Mouse (Mus musculus) thymus, postnatal 0 days (tissue): ENCODE results near the gene Myof. TPM values are rescaled to one million over a fixed set of nuclear protein-coding genes. Genes with fewer than 3 reads are reported as not detected.

Source experiments
- DNase-seq: peaks from one replicate; pipeline ENCODE4 v3.0.0-alpha.2; 2015; ENCODE audit warnings: low spot score
- polyA plus RNA-seq: library from polyadenylated mRNA; unstranded; fragments of >200 nt; fragmentation: Nextera tagmentation; extraction: Ambion mirVana; gene quantifications from 2 replicates; pipeline ENCODE4 v1.2.1, GENCODE M21; 2015

Gene Myof
- polyA plus RNA-seq, 1 experiment from 2014 or later, result 5.1 TPM

DNA sequence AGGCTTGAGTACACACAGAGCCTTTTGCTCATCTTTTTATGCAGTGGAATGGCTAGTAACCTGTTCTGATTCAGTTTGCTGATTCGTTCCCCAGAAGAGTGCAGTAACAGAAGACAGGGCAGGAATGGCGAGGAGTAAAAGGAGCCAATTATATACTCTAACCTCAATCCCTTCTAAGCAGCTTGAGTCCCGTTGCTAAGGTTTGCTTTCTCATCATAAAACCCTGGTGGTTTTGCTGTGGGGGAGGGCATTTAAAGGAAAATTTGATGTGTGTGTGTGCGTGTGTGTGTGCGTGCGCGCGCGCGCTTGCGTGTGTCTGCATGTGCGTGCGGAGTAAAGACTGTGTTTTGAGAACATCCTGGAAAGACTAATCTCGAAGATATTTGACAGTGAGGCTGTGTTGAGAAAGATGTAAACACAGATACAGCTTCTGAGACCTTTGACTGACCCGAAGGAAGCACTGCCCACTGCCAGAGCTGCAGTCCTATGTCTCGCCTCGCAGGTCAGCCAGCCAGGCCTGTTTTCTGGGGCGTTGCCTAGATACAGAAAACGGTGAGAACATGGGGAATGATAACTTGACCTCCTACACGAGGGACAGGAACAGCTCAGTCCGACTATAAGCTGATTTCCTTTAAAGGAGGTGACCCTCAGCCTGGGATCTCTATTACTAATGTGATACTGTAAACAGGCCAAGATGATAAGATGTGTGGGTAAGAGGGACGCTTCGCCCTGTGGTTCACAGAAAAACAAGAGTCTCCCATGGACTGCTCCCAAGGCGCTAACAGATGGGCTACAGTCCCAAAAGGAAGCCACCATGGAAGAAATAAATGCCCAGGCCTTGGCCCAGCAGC is 39.5 kb downstream of the Myof start:
- no peak for DNase-seq

DNA sequence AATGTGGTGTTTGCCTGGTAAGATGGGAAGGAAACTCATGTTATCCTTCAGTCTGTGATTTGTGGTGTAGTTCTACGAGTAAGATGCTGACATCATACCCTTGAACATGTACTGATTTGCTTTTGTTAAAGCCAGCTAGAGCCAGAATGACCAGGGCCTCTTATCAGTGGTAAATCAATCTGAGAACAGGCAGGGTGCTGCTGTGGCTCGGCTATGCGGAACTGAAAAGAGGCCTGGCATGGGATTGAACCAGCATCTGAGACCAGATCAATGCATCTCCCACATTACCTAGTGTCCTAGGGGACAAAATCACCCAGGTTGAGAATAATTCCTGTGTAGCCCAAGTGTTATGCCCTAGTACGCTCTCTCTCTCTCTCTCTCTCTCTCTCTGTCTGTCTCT is 40.6 kb downstream of the Myof start:
- DNase-seq, result no peak

DNA sequence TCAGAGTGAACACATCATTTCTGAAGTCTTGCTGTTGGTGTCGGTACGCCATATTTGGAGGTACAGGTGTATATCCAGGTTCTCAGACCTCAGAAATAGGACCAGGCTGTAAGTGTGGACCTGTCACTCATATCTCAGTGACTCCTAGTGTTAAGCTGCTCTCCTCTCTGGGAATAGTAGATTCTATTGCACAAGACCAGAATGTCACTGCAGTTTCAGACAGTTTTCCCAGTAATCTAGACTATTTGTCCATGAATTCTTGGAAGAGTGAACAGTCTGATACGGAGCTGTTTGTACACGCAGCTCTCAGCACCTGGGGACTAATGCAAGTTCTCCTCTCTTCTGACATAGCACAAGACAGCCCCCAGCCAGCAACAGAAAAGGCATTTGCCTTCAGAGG is 42.4 kb downstream of the Myof start:
- DNase-seq, result no peak

DNA sequence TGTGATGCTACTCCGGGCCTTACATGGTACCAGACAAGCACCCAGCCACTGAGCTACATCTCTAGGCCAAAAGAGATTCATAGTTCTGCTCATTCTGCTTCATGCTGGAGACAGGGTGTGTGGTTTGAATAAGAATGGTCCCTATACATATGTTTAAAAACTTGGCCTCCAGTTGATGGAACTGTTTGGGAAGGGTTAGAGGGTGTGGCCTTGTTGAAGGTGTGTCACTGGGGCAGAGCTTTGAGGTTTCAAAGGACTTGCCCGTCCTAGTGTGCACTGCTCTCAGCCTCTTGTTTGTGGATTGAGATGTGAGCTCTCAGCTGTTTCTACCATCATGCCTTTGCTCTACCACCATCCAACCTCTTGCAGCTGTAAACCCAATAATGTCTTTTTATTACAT is 43.4 kb downstream of the Myof start:
- no peak for DNase-seq

DNA sequence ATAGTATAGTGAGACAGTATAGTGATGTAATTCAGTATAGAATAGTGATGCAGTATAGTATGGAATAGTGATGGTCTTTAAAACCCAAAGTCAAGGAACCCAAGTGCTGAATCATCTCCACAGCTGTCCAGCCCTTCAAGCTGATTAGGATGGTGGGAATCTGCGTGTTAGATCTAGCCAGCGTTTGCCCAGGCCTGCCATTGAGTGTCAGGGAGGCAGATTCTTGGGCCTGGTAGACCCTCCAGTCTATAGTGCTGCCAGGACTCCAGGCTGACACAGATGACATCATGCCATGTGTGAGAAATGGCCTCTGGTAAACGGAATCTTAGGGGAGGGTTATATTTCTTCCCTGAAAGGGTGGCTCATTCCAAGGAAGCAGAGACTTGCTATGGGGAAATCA is 49.1 kb downstream of the Myof start:
- DNase-seq, result no peak

DNA sequence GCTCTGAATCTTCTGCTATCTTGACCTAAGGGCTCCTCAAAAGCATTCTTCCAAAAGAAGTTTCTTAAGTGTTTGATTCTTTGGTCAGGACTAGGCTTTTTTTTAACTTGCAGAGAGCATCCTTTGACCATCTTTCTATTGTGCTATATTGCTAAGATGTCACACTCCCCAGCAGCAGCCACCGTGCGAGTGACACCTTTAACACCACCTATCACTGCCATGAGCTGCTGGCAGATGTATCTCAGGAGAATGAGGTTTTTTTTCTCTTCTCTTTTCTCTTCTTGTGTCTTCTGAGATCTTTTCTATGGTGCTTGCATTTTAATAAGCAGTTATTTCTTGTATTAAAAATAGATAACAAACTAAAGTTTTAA is 51.2 kb downstream of the Myof start:
- DNase-seq, result no peak

DNA sequence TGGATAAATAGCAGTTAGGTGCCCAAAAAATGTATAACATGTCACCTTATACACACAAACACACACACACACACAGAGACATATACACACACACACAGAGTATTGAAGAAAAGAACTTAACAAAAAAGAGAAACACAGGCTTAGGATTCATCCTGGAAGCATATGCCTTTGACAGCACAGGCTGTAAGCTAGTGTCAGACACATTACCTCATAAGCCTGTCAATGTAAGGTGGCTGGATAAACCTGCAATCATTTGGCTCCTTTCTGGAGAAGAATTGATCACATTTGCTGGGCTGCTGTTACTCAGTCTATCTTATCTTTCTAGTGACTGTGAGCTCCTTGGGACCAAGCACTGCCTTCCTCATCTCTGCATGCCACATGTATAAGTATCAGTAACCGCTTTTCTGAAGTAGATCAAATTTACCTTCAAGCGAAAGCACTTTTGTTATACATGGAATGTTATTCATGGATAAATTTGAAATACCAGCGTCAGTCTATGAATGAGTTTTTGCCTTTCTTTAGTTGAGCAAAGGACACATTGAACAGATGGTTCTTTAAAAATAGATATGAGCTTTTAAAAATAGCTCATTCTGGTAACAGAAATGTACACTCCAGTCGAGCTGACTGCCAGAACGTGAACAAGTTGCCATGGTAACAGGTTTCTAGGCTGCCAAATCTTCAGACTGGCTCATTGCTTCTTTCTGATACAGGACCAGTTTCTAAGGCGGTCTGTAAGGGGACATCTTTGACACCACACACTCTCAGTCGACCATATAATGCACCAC is 51.8 kb downstream of the Myof start:
- no peak for DNase-seq

DNA sequence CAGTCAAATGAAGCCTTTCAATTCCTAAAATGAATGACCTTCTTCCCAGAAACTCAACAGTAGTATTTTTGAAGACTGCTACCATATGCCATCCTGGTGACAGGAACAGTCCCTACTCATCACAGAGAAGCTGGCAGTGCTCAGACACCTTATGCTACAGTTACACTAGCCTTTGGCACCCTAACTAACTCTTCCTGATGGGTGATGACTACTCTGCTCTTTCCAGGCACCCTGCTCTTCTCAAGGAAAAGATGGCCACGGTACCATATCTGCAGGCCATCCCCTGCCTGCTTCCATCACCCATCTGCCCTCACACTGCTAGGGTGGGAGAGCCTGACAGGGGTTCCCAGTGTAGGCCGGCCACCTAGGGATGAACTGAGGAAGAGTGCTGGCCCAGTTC is 53.4 kb downstream of the Myof start:
- DNase-seq, result no peak

DNA sequence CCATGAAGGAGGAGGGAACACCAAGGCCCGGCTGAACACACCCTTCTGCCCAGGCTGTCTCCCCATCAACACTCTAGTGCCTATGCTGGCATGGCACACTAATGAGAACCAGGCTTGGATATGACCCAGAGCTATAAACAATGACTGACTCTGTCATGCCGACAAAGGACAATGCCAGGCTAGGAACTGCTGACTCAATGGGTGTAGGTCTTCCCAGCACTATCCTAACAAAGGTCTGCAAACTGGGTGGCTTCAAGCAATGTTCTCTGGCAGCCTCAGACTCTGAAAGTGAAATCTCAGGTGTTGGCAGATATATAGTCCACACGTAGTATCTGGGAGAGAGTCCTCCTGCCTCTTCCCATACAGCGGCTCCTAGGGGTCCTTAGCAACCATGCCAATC is 55.2 kb downstream of the Myof start:
- DNase-seq, result no peak

DNA sequence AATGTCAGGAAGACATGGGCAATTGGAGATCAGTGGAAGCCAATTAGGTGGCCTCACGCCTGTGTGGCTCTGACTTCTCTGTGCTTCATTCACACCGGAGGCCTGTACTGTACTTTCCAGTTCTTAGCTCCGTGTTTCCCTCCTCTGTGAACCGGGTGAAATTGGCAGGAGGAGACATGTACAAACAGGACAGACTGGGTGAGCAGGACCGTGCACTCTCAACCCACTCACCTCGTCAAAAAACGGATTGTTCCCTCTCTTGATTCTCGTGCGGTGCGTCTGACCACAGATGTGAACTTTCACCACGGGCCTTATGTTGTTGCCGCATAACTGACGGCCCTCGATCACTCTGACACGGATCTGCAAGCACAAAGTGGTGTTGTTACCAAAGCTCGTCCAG is 57.6 kb downstream of the Myof start:
- DNase-seq, result no peak

DNA sequence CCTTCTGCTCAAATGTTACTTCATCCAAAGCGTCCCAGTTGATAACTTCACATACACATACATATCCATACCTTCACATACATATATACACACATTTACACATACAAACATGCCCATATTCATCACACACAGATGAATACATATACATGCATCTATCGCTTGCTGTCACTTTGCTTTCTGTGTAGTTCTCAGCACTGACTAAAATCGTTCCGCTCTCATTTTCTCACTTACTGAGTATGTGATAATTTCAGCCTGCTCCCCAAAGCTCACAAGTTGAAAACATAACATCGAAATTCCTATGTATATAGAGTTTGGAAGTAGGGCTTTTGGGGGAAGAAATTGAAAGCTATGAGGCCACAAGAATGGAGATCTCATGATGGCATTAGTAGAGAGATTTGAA is 67.4 kb downstream of the Myof start:
- no peak for DNase-seq

DNA sequence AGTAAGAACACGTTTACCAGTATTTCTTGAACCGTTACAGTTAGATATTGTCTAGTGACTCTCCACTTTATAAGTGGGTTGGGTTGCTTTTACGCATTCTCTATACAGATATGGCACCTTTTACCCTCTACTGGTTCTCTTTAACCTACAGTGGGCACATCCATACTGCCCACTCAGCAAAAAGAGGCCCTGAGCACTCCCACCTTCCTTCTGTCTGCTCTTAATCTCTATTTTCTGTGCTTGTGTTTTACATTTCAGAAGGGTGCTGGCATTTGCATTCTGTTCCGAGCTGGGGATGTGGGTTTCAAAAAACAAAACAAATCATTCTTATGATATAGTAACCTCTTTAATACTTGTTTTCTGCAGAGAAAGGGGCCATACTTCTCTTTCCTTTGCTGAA is 72.8 kb downstream of the Myof start:
- DNase-seq, result no peak

DNA sequence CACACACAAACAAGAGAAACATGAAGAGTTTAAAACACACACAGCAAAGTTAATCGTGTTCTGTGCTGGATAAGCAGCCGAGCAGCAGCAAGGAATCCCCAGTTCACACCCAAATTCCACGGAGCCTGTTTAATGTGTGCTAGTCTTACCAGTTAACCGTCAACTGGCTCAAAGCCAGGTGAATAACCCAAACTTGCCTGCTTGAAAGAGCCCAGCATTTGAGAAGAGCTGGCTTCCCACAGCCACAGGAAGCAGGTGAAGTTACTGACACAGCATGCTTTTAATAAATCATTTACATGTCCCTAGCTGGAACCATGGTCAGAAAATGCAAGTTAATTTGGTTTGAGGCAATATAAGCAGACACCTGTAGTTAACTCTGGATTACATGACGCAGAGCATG is 73.4 kb downstream of the Myof start:
- peak; percentile 55 for DNase-seq

DNA sequence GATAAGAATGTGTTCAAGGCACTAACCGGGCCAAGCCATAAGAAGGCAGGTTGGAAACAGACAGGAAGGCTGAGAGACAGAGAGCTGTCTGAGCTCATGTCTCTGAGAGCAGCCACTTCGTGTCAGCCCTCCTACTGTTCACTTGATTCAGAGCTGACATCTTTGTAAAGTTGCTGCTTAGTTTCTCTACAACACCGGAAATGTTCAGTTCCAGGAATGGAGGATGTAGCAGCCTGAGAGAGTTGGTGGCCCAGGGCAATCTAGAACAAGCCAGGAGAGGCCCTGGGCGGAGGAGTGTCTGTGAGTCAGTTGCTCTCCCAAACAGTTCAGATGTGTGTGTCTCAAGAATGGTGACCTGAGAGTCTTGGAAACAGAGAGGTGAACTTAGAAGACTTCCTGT is 77.5 kb downstream of the Myof start:
- DNase-seq, result no peak

DNA sequence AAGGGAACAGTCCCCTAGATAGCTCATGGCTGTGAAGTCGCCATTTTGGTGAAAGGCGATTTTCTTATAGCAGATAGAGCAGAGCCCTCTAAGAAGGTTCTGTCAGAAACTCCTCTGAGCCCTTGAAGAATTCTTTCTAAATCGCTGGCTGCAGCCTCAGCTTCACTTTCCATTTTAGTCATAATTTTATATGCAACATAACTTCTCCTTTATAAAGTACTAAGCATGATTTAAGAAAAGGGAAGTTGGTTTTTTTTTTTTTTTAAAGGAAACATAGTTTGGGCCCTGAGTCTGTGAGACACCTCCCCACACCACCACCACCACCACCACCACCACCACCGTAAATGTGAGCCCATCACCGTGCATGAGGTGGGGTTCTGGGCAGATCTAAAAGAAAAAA is 80.0 kb downstream of the Myof start:
- no peak for DNase-seq

DNA sequence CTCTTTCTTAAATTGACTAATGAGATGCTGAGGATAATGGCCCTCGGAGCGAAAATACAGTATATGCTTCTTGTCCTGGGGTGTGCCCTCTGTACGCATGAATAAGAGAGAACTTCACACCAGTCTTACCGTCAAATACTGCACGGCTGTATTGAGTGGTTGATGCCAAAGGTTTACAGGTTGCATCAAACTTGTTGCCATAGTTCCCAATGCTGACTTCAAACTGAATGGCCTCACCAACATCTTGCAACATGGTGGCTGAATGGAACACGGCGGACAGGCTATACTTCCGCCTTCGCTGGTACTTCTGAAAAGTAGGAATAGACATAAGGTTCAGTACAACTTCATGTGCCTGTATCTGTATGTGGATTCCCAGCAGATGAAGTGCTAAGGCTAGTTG is 82.6 kb downstream of the Myof start:
- no peak for DNase-seq

DNA sequence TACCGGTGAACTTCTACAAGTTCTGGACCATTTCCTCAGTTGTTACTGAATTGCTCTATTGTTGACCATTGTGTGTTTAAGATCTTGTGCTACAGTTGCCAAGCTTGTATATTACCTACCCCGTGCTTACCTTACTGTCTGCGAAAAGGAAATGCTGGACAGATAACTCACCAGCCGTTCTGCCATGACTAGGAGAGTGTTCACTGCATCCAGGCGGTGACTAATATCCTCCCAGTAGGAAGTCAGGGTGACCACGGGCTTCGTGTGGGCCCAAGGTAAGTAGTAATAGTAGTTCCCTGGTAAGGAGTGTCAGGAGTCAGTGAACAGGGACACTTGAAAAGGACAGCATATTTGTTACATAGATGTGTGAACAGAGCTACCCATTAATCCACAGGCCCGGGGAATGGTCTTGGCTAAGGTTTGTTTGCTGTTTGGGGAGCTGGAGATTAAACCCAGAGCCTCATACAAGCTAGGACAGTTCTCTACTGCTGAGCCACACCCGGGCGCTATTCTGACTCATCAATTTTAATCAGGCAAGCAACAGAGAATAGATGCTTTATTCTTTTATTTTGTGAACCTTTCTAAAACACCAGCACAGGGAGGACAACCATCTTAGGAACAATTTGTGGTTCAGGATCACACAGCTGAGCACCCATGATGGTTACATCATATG is 83.7 kb downstream of the Myof start:
- no peak for DNase-seq

DNA sequence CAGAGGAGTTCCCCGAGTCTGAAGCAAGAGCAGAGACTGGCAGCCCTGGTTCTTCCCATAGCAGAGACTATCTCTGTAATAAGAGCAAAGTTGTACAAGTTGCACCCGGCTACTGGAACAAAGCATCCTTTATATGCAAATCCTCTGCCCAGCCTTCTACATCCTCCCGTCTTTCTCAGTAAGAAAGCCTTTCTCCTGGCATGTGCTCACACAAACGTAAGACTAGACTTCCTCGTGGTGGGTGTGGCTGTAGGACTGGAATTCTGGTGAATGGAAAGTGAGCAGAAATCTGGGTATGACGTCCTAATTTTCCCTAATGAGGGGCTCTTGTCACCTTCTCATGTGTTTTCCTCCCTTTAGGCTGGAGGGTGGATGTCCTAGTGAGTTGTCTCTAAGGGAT is 84.3 kb downstream of the Myof start:
- no peak for DNase-seq

DNA sequence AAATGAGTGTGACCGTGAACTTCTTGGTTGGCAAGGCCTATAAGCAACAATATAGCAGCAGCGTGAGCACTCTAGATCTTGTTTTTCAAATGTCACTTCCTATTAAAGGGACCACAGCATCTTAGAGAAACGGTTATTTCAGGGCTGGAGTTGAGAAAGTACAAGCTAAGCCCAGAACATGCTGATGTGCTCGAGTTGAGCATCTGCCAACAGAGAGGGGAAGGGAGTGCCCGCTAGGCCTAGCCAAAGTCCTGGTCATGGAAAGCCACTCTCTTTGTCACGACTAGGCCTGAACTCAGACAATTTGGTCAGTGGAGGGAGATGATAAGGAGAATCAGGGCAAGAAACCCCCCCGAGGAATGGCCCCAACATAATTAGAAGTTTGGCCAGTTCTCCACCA is 86.1 kb downstream of the Myof start:
- no peak for DNase-seq

DNA sequence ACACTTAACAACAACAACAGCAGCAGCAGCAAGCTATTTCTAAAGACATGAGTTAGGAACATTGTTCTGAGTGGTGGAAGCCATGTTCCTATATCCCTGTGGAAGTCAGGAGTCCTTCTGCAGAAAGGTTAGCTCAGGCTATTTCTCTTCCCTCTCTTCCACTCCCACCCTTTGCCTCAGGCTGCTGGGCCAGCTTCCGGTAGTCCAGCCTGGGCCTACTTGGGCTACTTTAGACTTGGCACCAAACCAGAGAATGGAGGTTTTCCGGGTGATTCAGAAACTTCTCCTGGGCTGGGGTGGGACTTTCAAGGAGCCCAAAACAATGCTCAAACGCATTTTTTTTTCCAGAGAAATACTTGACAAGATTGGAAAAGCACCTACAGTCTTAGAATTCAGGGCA is 87.4 kb downstream of the Myof start:
- DNase-seq, result no peak

DNA sequence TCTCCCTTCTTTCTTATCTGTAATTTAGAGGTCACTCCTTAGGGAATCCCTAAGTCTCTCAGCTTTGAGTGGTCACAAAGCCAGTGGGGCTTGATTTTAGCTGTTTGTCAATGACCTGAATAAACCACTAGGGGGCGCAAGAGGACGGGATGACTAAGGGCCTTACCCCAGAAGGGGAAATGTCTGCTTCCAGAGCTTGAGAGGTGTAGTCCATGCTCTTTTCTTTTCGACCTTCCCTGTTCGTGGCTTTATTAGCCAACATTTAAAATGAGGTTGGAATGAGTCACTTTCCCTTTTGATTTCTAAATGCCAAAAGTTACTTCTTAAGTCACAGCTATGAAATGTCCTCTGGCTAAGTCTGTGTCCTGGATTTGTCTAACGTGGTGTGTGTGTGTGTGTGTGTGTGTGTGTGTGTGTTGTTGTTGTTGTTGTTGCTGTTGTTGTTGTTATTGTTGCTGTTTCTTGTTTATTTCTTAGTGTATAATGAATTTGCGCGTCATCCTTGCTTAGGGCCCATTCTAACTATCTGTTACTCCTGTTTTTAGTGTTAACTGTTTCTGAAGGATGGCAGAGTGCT is 87.9 kb downstream of the Myof start:
- peak; percentile 71 for DNase-seq

DNA sequence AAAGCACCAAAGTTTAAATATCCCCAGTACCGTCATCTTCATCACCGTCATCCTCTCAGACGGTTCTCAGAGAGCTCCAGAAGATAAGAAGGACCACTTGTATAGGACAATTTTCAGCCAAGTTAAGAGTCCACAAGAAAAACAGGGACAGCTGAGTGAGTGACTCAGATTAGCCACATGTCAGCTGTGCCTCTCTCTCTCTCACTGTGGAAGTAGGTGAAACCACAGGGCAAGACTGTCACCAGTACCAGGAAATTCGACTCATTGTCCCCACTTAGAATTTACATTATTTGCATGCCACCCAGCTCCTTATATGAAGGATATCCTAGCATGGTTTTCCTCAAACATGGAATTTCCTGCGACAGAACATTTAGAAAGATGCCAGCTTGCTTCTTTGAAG is 88.6 kb downstream of the Myof start:
- no peak for DNase-seq
